Comparison of ENCODE assay signal across 8 mouse cellular contexts in genomic region chr8:106149801-106150652, GRCm38 (mm10). TPM values are rescaled to one million over a fixed set of nuclear protein-coding genes. Genes with fewer than 3 reads are reported as not detected.
DNase-seq lines count a peak whose midpoint lies in the region; ATAC-seq lines count a peak whose summit lies in the region.

Gene Pla2g15 (plus strand): TSS chr8:106150399.

- peak; percentile 97 for ATAC-seq in intestine, embryonic 16.5 days

- intact Hi-C loops in left cerebral cortex, postnatal 36 days (cut with DNase I) = no loop called here

- H3K36me3 ChIP-seq in intestine, embryonic 16.5 days (ENCODE audit: control insufficient read depth, insufficient read depth, low read length) = no peaks in the 10 kb centered on the region
- H3K36me3 ChIP-seq in midbrain, embryonic 10.5 days = peaks cover 10% of the 10 kb centered on the region

- H3K9me3 ChIP-seq in intestine, embryonic 16.5 days (ENCODE audit: control insufficient read depth, low read length) = no peaks in the 10 kb centered on the region
- no peaks in the 10 kb centered on the region for H3K9me3 ChIP-seq in midbrain, embryonic 10.5 days (replicated peaks)

- no peaks in the 10 kb centered on the region for H3K27me3 ChIP-seq in intestine, embryonic 16.5 days (replicated peaks; ENCODE audit: control insufficient read depth, insufficient read depth, low read length)
- H3K27me3 ChIP-seq in midbrain, embryonic 10.5 days (ENCODE audit: low read depth, poor library complexity, severe bottlenecking) = no peaks in the 10 kb centered on the region

- peak within 1 kb of the TSS; percentile 81 for H3K9ac ChIP-seq in intestine, embryonic 16.5 days (ENCODE audit: low read depth, low read length)

- H3K4me1 ChIP-seq in intestine, embryonic 16.5 days (ENCODE audit: control insufficient read depth, insufficient read depth, low read length) = peaks cover 10% of the 10 kb centered on the region
- H3K4me1 ChIP-seq in midbrain, embryonic 10.5 days = peaks cover 20% of the 10 kb centered on the region

- H3K27ac ChIP-seq in intestine, embryonic 16.5 days (ENCODE audit: low read length) = peak within 1 kb of the TSS; percentile 54; the same call in 1 of the 2 replicates
- peak within 1 kb of the TSS; percentile 84 for H3K27ac ChIP-seq in midbrain, embryonic 10.5 days (replicated peaks)

- peak within 1 kb of the TSS; percentile 87 for H3K4me3 ChIP-seq in intestine, embryonic 16.5 days (ENCODE audit: low read length)
- peak within 1 kb of the TSS; percentile 81 for H3K4me3 ChIP-seq in midbrain, embryonic 10.5 days

- 1% methylated on average over 38 of the region's 38 CpGs for WGBS in intestine, embryonic 16.5 days
- WGBS in midbrain, embryonic 10.5 days = 2% methylated on average over 38 of the region's 38 CpGs

- peak; percentile 95 for DNase-seq in adrenal gland, postnatal 10 days
- peak; percentile 94 for DNase-seq in embryo, embryonic 9.5 days (ENCODE audit: extremely low spot score)
- DNase-seq in gastrocnemius, postnatal 4 days (ENCODE audit: low spot score in 2 of 2) = peak; percentile 64 to 91
- DNase-seq in left cerebral cortex, postnatal 36 days (ENCODE audit: low spot score in 2 of 2) = peak; percentile 92
- DNase-seq in midbrain, embryonic 10.5 days (ENCODE audit: low spot score) = peak; percentile 93
- peak; percentile 88 to 93 for DNase-seq in right cerebral cortex, postnatal 36 days (ENCODE audit: low spot score in 2 of 2)
- DNase-seq in urinary bladder, postnatal 4 days (ENCODE audit: low spot score in 2 of 2) = peak; percentile 85 to 91

- peak within 1 kb of the TSS; percentile 81 for H3K4me2 ChIP-seq in intestine, embryonic 16.5 days (ENCODE audit: low read depth, low read length)

RNA-seq across cellular contexts. Expression of gene Pla2g15, which starts in this region (rescaled TPM):
- total RNA-seq in adrenal gland, postnatal 10 days (2021) = 10 to 100 TPM; 17.6 to 21.4 TPM
- total RNA-seq in gastrocnemius, postnatal 4 days (2021) = 1 to 10 TPM; 8.6 to 8.9 TPM
- polyA plus RNA-seq in intestine, embryonic 16.5 days (2015; fragmentation: Nextera tagmentation; extraction: Ambion mirVana) = 10.1 and 10.7 TPM in 2 replicates
- total RNA-seq in left cerebral cortex, postnatal 36 days (2021) = 10 to 100 TPM; 25.9 to 26.3 TPM
- polyA plus RNA-seq in midbrain, embryonic 10.5 days (2016; fragmentation: Nextera tagmentation; extraction: Ambion mirVana) = 13.5 and 15.6 TPM in 2 replicates

Comparison
In these comparisons a context has a peak if more than half of its experiments do, and no peak if none do; other contexts are left out.
1. Peak in every context shown above with its lines: DNase-seq, ATAC-seq, H3K4me3 ChIP-seq and H3K27ac ChIP-seq.